ENCODE assay signal across 12 mouse cellular contexts in genomic region chr5:140661875-140662643, GRCm38 (mm10). TPM values are rescaled to one million over a fixed set of nuclear protein-coding genes. Genes with fewer than 3 reads are reported as not detected.
DNase-seq lines count a peak whose midpoint lies in the region; ATAC-seq lines count a peak whose summit lies in the region.
"Had no signal": no experiment of that assay in that cellular context is flagged by ENCODE, and none has a peak within 500 bp of the region (broad histone marks: within the 10 kb centered on the region; RNA-seq: fewer than 3 reads in every experiment).

No protein-coding gene starts in this region.

- H3K9ac ChIP-seq in heart, embryonic 11.5 days (ENCODE audit: low read depth, low read length): peak overlapping the region; percentile 35
- 0 out of 2 replicates have a peak overlapping the region, but pooled peaks have one; percentile 13 for H3K9ac ChIP-seq in neural tube, embryonic 12.5 days
- H3K9ac ChIP-seq in intestine, embryonic 14.5 days (ENCODE audit: low read length): no peak overlapping the region
- H3K9ac ChIP-seq in hindbrain, embryonic 16.5 days (ENCODE audit: low read depth, low read length): no peak overlapping the region

- no peak for ATAC-seq in heart, embryonic 11.5 days (replicated peaks; ENCODE audit: insufficient number of reproducible peaks, low FRiP score, low TSS enrichment)
- no peak for ATAC-seq in neural tube, embryonic 12.5 days (ENCODE audit: low FRiP score, low read depth)
- 0 out of 2 replicates have a peak, but pooled peaks have one; percentile 3 for ATAC-seq in intestine, embryonic 14.5 days (replicated peaks; ENCODE audit: low FRiP score, low TSS enrichment, low read depth)
- ATAC-seq in hindbrain, embryonic 16.5 days: no peak

- no peaks in the 10 kb centered on the region for H3K9me3 ChIP-seq in heart, embryonic 11.5 days (replicated peaks; ENCODE audit: control insufficient read depth, low read length)
- H3K9me3 ChIP-seq in neural tube, embryonic 12.5 days: no peaks in the 10 kb centered on the region
- no peaks in the 10 kb centered on the region for H3K9me3 ChIP-seq in intestine, embryonic 14.5 days (ENCODE audit: control insufficient read depth, low read length)
- no peaks in the 10 kb centered on the region for H3K9me3 ChIP-seq in hindbrain, embryonic 16.5 days (ENCODE audit: control insufficient read depth, low read length)

- 47% methylated on average over 12 of the region's 12 CpGs for WGBS in heart, embryonic 11.5 days (ENCODE audit: insufficient replicate concordance)
- 58% methylated on average over 12 of the region's 12 CpGs for WGBS in neural tube, embryonic 12.5 days
- 33% methylated on average over 12 of the region's 12 CpGs for WGBS in intestine, embryonic 14.5 days
- WGBS in hindbrain, embryonic 16.5 days: 56% methylated on average over 12 of the region's 12 CpGs

- peaks cover 22% of the 10 kb centered on the region for H3K4me1 ChIP-seq in heart, embryonic 11.5 days (ENCODE audit: control insufficient read depth, insufficient read depth, low read length)
- H3K4me1 ChIP-seq in neural tube, embryonic 12.5 days: peaks cover 33% of the 10 kb centered on the region
- H3K4me1 ChIP-seq in intestine, embryonic 14.5 days (replicated peaks; ENCODE audit: control insufficient read depth, insufficient read depth, low read length): peaks cover 27% of the 10 kb centered on the region
- H3K4me1 ChIP-seq in hindbrain, embryonic 16.5 days (ENCODE audit: control insufficient read depth, insufficient read depth, low read depth, low read length): peaks cover 16% of the 10 kb centered on the region

- no peaks in the 10 kb centered on the region for H3K36me3 ChIP-seq in heart, embryonic 11.5 days (ENCODE audit: control insufficient read depth, insufficient read depth, low read length)
- peaks cover 5% of the 10 kb centered on the region; the same call in 1 of the 2 replicates for H3K36me3 ChIP-seq in neural tube, embryonic 12.5 days
- H3K36me3 ChIP-seq in intestine, embryonic 14.5 days (ENCODE audit: control insufficient read depth, insufficient read depth, low read length): peaks cover 9% of the 10 kb centered on the region
- peaks cover 4% of the 10 kb centered on the region for H3K36me3 ChIP-seq in hindbrain, embryonic 16.5 days (ENCODE audit: control insufficient read depth, insufficient read depth, low read length)

- no peak for DNase-seq in heart, adult 18-20 months
- no peak for DNase-seq in neural tube, embryonic 10.5 days (ENCODE audit: extremely low spot score, low spot score)
- no peak for DNase-seq in intestine, embryonic 14.5 days (ENCODE audit: low spot score)
- peak; percentile 56 for DNase-seq in right cerebral cortex, postnatal 25 days
- DNase-seq in cerebellum, adult 11-12 months: no peak
- DNase-seq: adrenal gland, postnatal 14 days; embryo, embryonic 11 days; kidney, postnatal 36 days; lung, adult 18-20 months had no signal

- no peaks in the 10 kb centered on the region for H3K27me3 ChIP-seq in heart, embryonic 11.5 days (ENCODE audit: control insufficient read depth, insufficient read depth, low read length)
- H3K27me3 ChIP-seq in neural tube, embryonic 12.5 days (replicated peaks): no peaks in the 10 kb centered on the region
- H3K27me3 ChIP-seq in intestine, embryonic 14.5 days (replicated peaks; ENCODE audit: control insufficient read depth, insufficient read depth, low read length): no peaks in the 10 kb centered on the region
- no peaks in the 10 kb centered on the region for H3K27me3 ChIP-seq in hindbrain, embryonic 16.5 days (replicated peaks; ENCODE audit: control insufficient read depth, insufficient read depth, low read length)

- H3K4me3 ChIP-seq in heart, embryonic 11.5 days (ENCODE audit: low read depth, low read length): no peak overlapping the region
- H3K4me3 ChIP-seq in neural tube, embryonic 12.5 days: no peak overlapping the region
- H3K4me3 ChIP-seq in intestine, embryonic 14.5 days (ENCODE audit: low read depth, low read length): no peak overlapping the region
- H3K4me3 ChIP-seq in hindbrain, embryonic 16.5 days (ENCODE audit: low read length): no peak overlapping the region

- H3K4me2 ChIP-seq in heart, embryonic 11.5 days: peak overlapping the region; percentile 1
- no peak overlapping the region for H3K4me2 ChIP-seq in neural tube, embryonic 12.5 days (replicated peaks)
- no peak overlapping the region for H3K4me2 ChIP-seq in intestine, embryonic 14.5 days (ENCODE audit: low read length)
- H3K4me2 ChIP-seq in hindbrain, embryonic 16.5 days (ENCODE audit: low read length): no peak overlapping the region

- H3K27ac ChIP-seq in heart, embryonic 11.5 days (ENCODE audit: low read depth, low read length): peak overlapping the region; percentile 62
- no peak overlapping the region for H3K27ac ChIP-seq in neural tube, embryonic 12.5 days
- H3K27ac ChIP-seq in intestine, embryonic 14.5 days (ENCODE audit: low read depth): peak overlapping the region; percentile 49; the same call in 1 of the 2 replicates
- no peak overlapping the region for H3K27ac ChIP-seq in hindbrain, embryonic 16.5 days (ENCODE audit: low read depth, low read length)

RNA-seq across cellular contexts. Expression of gene Ttyh3, which starts 13.2 kb away (rescaled TPM):
- 26.7 and 28.8 TPM in 2 replicates for polyA plus RNA-seq in heart, embryonic 11.5 days (2014; fragmentation: Nextera tagmentation; extraction: Ambion mirVana)
- 1 to 10 TPM; 7.6 to 7.7 TPM for total RNA-seq in heart, adult 18-20 months (2021)
- 79.6 and 83.3 TPM in 2 replicates for polyA plus RNA-seq in neural tube, embryonic 12.5 days (2016; fragmentation: Nextera tagmentation; extraction: Ambion mirVana)
- 39.5 and 44.8 TPM in 2 replicates for polyA plus RNA-seq in intestine, embryonic 14.5 days (2014; fragmentation: Nextera tagmentation; extraction: Ambion mirVana)
- polyA plus RNA-seq in hindbrain, embryonic 16.5 days (2015; fragmentation: Nextera tagmentation; extraction: Ambion mirVana): 56.0 and 68.9 TPM in 2 replicates

RNA-seq across cellular contexts. Expression of gene Iqce, which starts 40.1 kb away (rescaled TPM):
- polyA plus RNA-seq in heart, embryonic 11.5 days (2014; fragmentation: Nextera tagmentation; extraction: Ambion mirVana): 8.1 and 10.7 TPM in 2 replicates
- total RNA-seq in heart, adult 18-20 months (2021): 1 to 10 TPM; 4.0 to 5.3 TPM
- polyA plus RNA-seq in neural tube, embryonic 12.5 days (2016; fragmentation: Nextera tagmentation; extraction: Ambion mirVana): 20.6 and 29.5 TPM in 2 replicates
- 23.6 and 24.1 TPM in 2 replicates for polyA plus RNA-seq in intestine, embryonic 14.5 days (2014; fragmentation: Nextera tagmentation; extraction: Ambion mirVana)
- polyA plus RNA-seq in hindbrain, embryonic 16.5 days (2015; fragmentation: Nextera tagmentation; extraction: Ambion mirVana): 27.9 and 28.6 TPM in 2 replicates

RNA-seq across cellular contexts. Expression of gene Brat1, which starts 42.8 kb away (rescaled TPM):
- polyA plus RNA-seq in heart, embryonic 11.5 days (2014; fragmentation: Nextera tagmentation; extraction: Ambion mirVana): 9.0 and 9.8 TPM in 2 replicates
- total RNA-seq in heart, adult 18-20 months (2021): 1 to 10 TPM; 6.4 to 7.8 TPM
- 25.2 TPM in 2 replicates for polyA plus RNA-seq in neural tube, embryonic 12.5 days (2016; fragmentation: Nextera tagmentation; extraction: Ambion mirVana)
- polyA plus RNA-seq in intestine, embryonic 14.5 days (2014; fragmentation: Nextera tagmentation; extraction: Ambion mirVana): 15.9 and 16.5 TPM in 2 replicates
- 24.3 and 27.4 TPM in 2 replicates for polyA plus RNA-seq in hindbrain, embryonic 16.5 days (2015; fragmentation: Nextera tagmentation; extraction: Ambion mirVana)

RNA-seq across cellular contexts. Expression of gene Lfng, which starts 54.9 kb away (rescaled TPM):
- polyA plus RNA-seq in heart, embryonic 11.5 days (2014; fragmentation: Nextera tagmentation; extraction: Ambion mirVana): 2.8 and 3.3 TPM in 2 replicates
- total RNA-seq in heart, adult 18-20 months (2021): 1 to 10 TPM; 6.7 to 9.9 TPM
- polyA plus RNA-seq in neural tube, embryonic 12.5 days (2016; fragmentation: Nextera tagmentation; extraction: Ambion mirVana): 30.5 and 34.5 TPM in 2 replicates
- 12.6 and 15.4 TPM in 2 replicates for polyA plus RNA-seq in intestine, embryonic 14.5 days (2014; fragmentation: Nextera tagmentation; extraction: Ambion mirVana)
- polyA plus RNA-seq in hindbrain, embryonic 16.5 days (2015; fragmentation: Nextera tagmentation; extraction: Ambion mirVana): 27.1 and 30.2 TPM in 2 replicates

Comparison
In these comparisons a context has a peak if more than half of its experiments do, and no peak if none do; other contexts are left out.
1. H3K27ac ChIP-seq: peak in heart, embryonic 11.5 days (single experiment) and intestine, embryonic 14.5 days (single experiment); none in neural tube, embryonic 12.5 days (single experiment) and hindbrain, embryonic 16.5 days (single experiment).
2. H3K9ac ChIP-seq: peak in heart, embryonic 11.5 days (single experiment) and neural tube, embryonic 12.5 days (single experiment); none in intestine, embryonic 14.5 days (single experiment) and hindbrain, embryonic 16.5 days (single experiment).